Mouse (Mus musculus): ENCODE data around the gene Trim66. TPM values are rescaled to one million over a fixed set of nuclear protein-coding genes. Genes with fewer than 3 reads are reported as not detected.

Trim66 gene
- polyA plus RNA-seq, 1 experiment from 2014 or later: not detected

DNA sequence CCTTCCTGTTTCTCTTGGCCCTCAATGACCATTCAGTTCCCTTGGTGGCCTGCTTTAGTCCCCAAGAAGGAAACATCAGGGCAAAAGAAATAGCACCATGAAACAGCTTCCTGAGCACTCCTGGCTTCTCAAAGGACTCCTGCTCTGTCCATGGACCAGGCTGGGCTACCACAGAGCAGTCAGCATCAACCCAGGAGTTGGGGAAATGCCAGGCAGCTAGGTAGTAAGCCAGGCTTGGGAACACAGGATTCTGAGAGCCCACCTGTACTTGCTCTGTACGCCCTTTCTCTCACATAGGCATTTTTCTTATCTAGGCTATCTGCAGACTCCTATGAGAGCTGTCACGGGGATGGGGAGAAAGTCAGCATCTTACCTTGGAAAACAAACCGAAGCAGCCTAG is 27.0 kb upstream of the Trim66 start:
- Histone ChIP-seq H3K9ac (ENCODE audit: low read depth, low read length) (no peak overlapping the region), H3K27me3 (ENCODE audit: control insufficient read depth, insufficient read depth, low read length) (no peaks in the 10 kb centered on the region), H3K4me3 (ENCODE audit: low read length) (no peak overlapping the region), H3K9me3 (ENCODE audit: control insufficient read depth, low read length) (no peaks in the 10 kb centered on the region), H3K4me1 (ENCODE audit: control insufficient read depth, insufficient read depth, low read length) (no peaks in the 10 kb centered on the region), H3K4me2 (replicated peaks; ENCODE audit: low read depth, low read length) (no peak overlapping the region), H3K27ac (ENCODE audit: low read depth, low read length) (no peak overlapping the region), H3K36me3 (ENCODE audit: control insufficient read depth, insufficient read depth, low read length) (peaks cover 50% of the 10 kb centered on the region; the same call in 1 of the 2 replicates)
- 85% methylated on average over 3 of the region's 3 CpGs for WGBS
- ATAC-seq (ENCODE audit: low FRiP score, low TSS enrichment): no peak

- no peak overlapping the region for H3K4me2 ChIP-seq (replicated peaks; ENCODE audit: low read depth, low read length)
- ATAC-seq (ENCODE audit: low FRiP score, low TSS enrichment): no peak
- peaks cover 41% of the 10 kb centered on the region; the same call in 1 of the 2 replicates for H3K36me3 ChIP-seq (ENCODE audit: control insufficient read depth, insufficient read depth, low read length)
- H3K9ac ChIP-seq (ENCODE audit: low read depth, low read length): no peak overlapping the region
- no peaks in the 10 kb centered on the region for H3K9me3 ChIP-seq (ENCODE audit: control insufficient read depth, low read length)
- no peaks in the 10 kb centered on the region for H3K27me3 ChIP-seq (ENCODE audit: control insufficient read depth, insufficient read depth, low read length)
- no peaks in the 10 kb centered on the region for H3K4me1 ChIP-seq (ENCODE audit: control insufficient read depth, insufficient read depth, low read length)
- no peak overlapping the region for H3K4me3 ChIP-seq (ENCODE audit: low read length)
- H3K27ac ChIP-seq (ENCODE audit: low read depth, low read length): no peak overlapping the region
- 93% methylated on average over 4 of the region's 4 CpGs for WGBS
Observed at GRCm38 (mm10) chr7:109533888-109534287, 26.0 kb upstream of the Trim66 start.

- Histone ChIP-seq H3K4me1 (ENCODE audit: control insufficient read depth, insufficient read depth, low read length) (no peaks in the 10 kb centered on the region), H3K9me3 (ENCODE audit: control insufficient read depth, low read length) (no peaks in the 10 kb centered on the region), H3K9ac (ENCODE audit: low read depth, low read length) (no peak overlapping the region), H3K27me3 (ENCODE audit: control insufficient read depth, insufficient read depth, low read length) (no peaks in the 10 kb centered on the region), H3K4me2 (replicated peaks; ENCODE audit: low read depth, low read length) (no peak overlapping the region), H3K27ac (ENCODE audit: low read depth, low read length) (no peak overlapping the region), H3K4me3 (ENCODE audit: low read length) (no peak overlapping the region), H3K36me3 (ENCODE audit: control insufficient read depth, insufficient read depth, low read length) (peaks cover 41% of the 10 kb centered on the region; the same call in 1 of the 2 replicates)
- WGBS: 78% methylated on average over 4 of the region's 4 CpGs
- no peak for ATAC-seq (ENCODE audit: low FRiP score, low TSS enrichment)
Observed at GRCm38 (mm10) chr7:109533129-109533528, 25.2 kb upstream of the Trim66 start.

DNA sequence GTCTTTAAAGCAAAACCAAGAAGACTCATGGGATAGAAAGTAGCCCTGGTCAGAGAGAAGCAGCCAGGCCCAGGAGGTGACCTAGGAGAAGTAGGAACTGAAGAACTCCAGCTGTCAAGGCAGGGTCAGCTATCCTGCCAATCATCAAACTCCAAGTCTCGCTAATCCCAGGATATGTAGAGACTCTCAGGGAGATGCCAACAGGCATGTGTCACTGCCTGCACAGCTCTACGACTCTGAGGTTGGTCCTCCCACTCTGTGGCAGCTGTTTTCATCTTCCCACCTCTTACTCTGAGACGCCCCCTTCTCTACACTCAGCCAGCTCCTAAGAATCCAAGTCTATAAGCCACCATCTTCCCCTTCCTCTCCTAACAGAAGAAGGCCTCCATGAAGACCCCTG is 24.8 kb upstream of the Trim66 start:
- H3K27me3 ChIP-seq (ENCODE audit: control insufficient read depth, insufficient read depth, low read length): no peaks in the 10 kb centered on the region
- no peak overlapping the region for H3K4me3 ChIP-seq (ENCODE audit: low read length)
- peaks cover 42% of the 10 kb centered on the region; the same call in 1 of the 2 replicates for H3K36me3 ChIP-seq (ENCODE audit: control insufficient read depth, insufficient read depth, low read length)
- no peak overlapping the region for H3K4me2 ChIP-seq (replicated peaks; ENCODE audit: low read depth, low read length)
- H3K9me3 ChIP-seq (ENCODE audit: control insufficient read depth, low read length): no peaks in the 10 kb centered on the region
- no peak overlapping the region for H3K27ac ChIP-seq (ENCODE audit: low read depth, low read length)
- H3K4me1 ChIP-seq (ENCODE audit: control insufficient read depth, insufficient read depth, low read length): no peaks in the 10 kb centered on the region
- 74% methylated on average over 3 of the region's 3 CpGs for WGBS
- no peak for ATAC-seq (ENCODE audit: low FRiP score, low TSS enrichment)
- H3K9ac ChIP-seq (ENCODE audit: low read depth, low read length): no peak overlapping the region

DNA sequence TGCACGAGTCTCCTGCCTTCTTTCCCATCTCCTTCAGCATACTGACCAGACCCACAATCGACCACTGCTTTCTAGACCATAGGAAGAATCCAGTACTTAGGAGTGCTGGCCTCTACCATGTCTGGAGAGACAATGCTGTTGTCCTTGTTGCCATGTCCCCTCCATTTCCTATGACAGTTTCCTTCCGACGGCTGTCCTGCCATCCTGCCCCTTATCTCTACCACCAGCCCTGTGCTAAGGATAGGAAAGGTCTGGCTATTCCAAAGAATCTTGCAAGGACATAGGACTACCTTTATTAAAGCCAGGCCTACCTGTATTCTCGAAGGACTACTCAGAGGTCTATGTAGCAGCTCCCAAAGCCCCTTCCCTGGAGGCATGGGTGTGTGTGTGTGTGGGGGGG is 23.6 kb upstream of the Trim66 start:
- 77% methylated on average over 5 of the region's 5 CpGs for WGBS
- Histone ChIP-seq H3K9me3 (ENCODE audit: control insufficient read depth, low read length) (no peaks in the 10 kb centered on the region), H3K4me2 (replicated peaks; ENCODE audit: low read depth, low read length) (no peak overlapping the region), H3K4me3 (ENCODE audit: low read length) (no peak overlapping the region), H3K27ac (ENCODE audit: low read depth, low read length) (no peak overlapping the region), H3K27me3 (ENCODE audit: control insufficient read depth, insufficient read depth, low read length) (no peaks in the 10 kb centered on the region), H3K4me1 (ENCODE audit: control insufficient read depth, insufficient read depth, low read length) (no peaks in the 10 kb centered on the region), H3K36me3 (ENCODE audit: control insufficient read depth, insufficient read depth, low read length) (peaks cover 48% of the 10 kb centered on the region; the same call in 1 of the 2 replicates), H3K9ac (ENCODE audit: low read depth, low read length) (no peak overlapping the region)
- ATAC-seq (ENCODE audit: low FRiP score, low TSS enrichment): no peak

GRCm38 (mm10) chr7:109529741-109530140 is 21.8 kb upstream of the Trim66 start:
- H3K4me1 ChIP-seq (ENCODE audit: control insufficient read depth, insufficient read depth, low read length): no peaks in the 10 kb centered on the region
- no peak overlapping the region for H3K9ac ChIP-seq (ENCODE audit: low read depth, low read length)
- 88% methylated on average over 2 of the region's 2 CpGs for WGBS
- ATAC-seq (ENCODE audit: low FRiP score, low TSS enrichment): no peak
- no peak overlapping the region for H3K27ac ChIP-seq (ENCODE audit: low read depth, low read length)
- H3K4me3 ChIP-seq (ENCODE audit: low read length): no peak overlapping the region
- peaks cover 59% of the 10 kb centered on the region for H3K36me3 ChIP-seq (ENCODE audit: control insufficient read depth, insufficient read depth, low read length)
- H3K27me3 ChIP-seq (ENCODE audit: control insufficient read depth, insufficient read depth, low read length): no peaks in the 10 kb centered on the region
- H3K4me2 ChIP-seq (replicated peaks; ENCODE audit: low read depth, low read length): no peak overlapping the region
- no peaks in the 10 kb centered on the region for H3K9me3 ChIP-seq (ENCODE audit: control insufficient read depth, low read length)

DNA sequence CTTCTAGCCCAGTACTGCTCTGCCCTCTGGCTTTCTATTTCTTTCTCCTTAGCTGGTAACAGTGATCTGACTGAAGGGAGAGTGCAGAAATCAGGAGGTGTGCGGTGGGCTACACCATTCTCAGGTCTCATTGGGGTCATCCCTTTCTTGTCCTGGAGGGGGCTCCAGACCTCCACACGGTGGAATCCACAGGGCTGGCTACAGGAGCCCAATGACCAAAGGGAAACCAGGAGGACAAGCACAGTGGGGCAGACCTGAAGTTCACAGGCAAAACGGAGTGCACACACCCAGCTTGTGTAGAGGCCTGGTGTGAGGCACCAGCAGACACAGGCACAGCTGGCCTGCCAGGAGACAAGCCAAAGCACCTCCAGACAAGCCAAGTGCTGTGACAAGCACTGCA is 20.4 kb upstream of the Trim66 start:
- H3K4me3 ChIP-seq (ENCODE audit: low read length): no peak overlapping the region
- no peaks in the 10 kb centered on the region for H3K27me3 ChIP-seq (ENCODE audit: control insufficient read depth, insufficient read depth, low read length)
- no peaks in the 10 kb centered on the region for H3K4me1 ChIP-seq (ENCODE audit: control insufficient read depth, insufficient read depth, low read length)
- no peak overlapping the region for H3K27ac ChIP-seq (ENCODE audit: low read depth, low read length)
- peaks cover 63% of the 10 kb centered on the region for H3K36me3 ChIP-seq (ENCODE audit: control insufficient read depth, insufficient read depth, low read length)
- no peaks in the 10 kb centered on the region for H3K9me3 ChIP-seq (ENCODE audit: control insufficient read depth, low read length)
- no peak overlapping the region for H3K4me2 ChIP-seq (replicated peaks; ENCODE audit: low read depth, low read length)
- ATAC-seq (ENCODE audit: low FRiP score, low TSS enrichment): peak; percentile 78; the same call in 1 of the 2 replicates
- WGBS: 16% methylated on average over 3 of the region's 3 CpGs
- no peak overlapping the region for H3K9ac ChIP-seq (ENCODE audit: low read depth, low read length)

- no peak for ATAC-seq (ENCODE audit: low FRiP score, low TSS enrichment)
- peaks cover 71% of the 10 kb centered on the region for H3K36me3 ChIP-seq (ENCODE audit: control insufficient read depth, insufficient read depth, low read length)
- H3K4me3 ChIP-seq (ENCODE audit: low read length): no peak overlapping the region
- no peaks in the 10 kb centered on the region for H3K4me1 ChIP-seq (ENCODE audit: control insufficient read depth, insufficient read depth, low read length)
- H3K27me3 ChIP-seq (ENCODE audit: control insufficient read depth, insufficient read depth, low read length): no peaks in the 10 kb centered on the region
- H3K9ac ChIP-seq (ENCODE audit: low read depth, low read length): no peak overlapping the region
- H3K9me3 ChIP-seq (ENCODE audit: control insufficient read depth, low read length): no peaks in the 10 kb centered on the region
- H3K27ac ChIP-seq (ENCODE audit: low read depth, low read length): no peak overlapping the region
- no peak overlapping the region for H3K4me2 ChIP-seq (replicated peaks; ENCODE audit: low read depth, low read length)
- 67% methylated on average over 3 of the region's 3 CpGs for WGBS
Observed at GRCm38 (mm10) chr7:109527536-109527935, 19.6 kb upstream of the Trim66 start.

GRCm38 (mm10) chr7:109525740-109526663 is 18.1 kb upstream of the Trim66 start:
- no peak overlapping the region for H3K4me3 ChIP-seq (ENCODE audit: low read length)
- H3K4me2 ChIP-seq (replicated peaks; ENCODE audit: low read depth, low read length): no peak overlapping the region
- H3K27me3 ChIP-seq (ENCODE audit: control insufficient read depth, insufficient read depth, low read length): no peaks in the 10 kb centered on the region
- H3K4me1 ChIP-seq (ENCODE audit: control insufficient read depth, insufficient read depth, low read length): no peaks in the 10 kb centered on the region; the same call in 1 of the 2 replicates
- 0 out of 2 replicates have a peak overlapping the region, but pooled peaks have one; percentile 24 for H3K27ac ChIP-seq (ENCODE audit: low read depth, low read length)
- ATAC-seq (ENCODE audit: low FRiP score, low TSS enrichment): no peak
- peaks cover 73% of the 10 kb centered on the region for H3K36me3 ChIP-seq (ENCODE audit: control insufficient read depth, insufficient read depth, low read length)
- 74% methylated on average over 16 of the region's 16 CpGs for WGBS
- no peak overlapping the region for H3K9ac ChIP-seq (ENCODE audit: low read depth, low read length)
- H3K9me3 ChIP-seq (ENCODE audit: control insufficient read depth, low read length): no peaks in the 10 kb centered on the region

Measured in kidney, embryonic 14.5 days (tissue).